Mouse (Mus musculus): ENCODE measurements around the gene Dnaaf2. TPM values are rescaled to one million over a fixed set of nuclear protein-coding genes. Genes with fewer than 3 reads are reported as not detected.
A peak's percentile ranks its signal among the peaks of the same experiment; 100 is the strongest.

Dnaaf2 gene
- total RNA-seq (2021), result 1 to 10 TPM; 1.5 to 1.8 TPM
- long read RNA-seq, transcript Dnaaf2-201 (3 exons, 3,390 nt), result major isoform, 8 of 8 reads
- long read RNA-seq, partial matches to known transcripts, result 0 of 8 reads
- long read RNA-seq, other reads (novel, unspliced or antisense), result 0 of 8 reads

DNA sequence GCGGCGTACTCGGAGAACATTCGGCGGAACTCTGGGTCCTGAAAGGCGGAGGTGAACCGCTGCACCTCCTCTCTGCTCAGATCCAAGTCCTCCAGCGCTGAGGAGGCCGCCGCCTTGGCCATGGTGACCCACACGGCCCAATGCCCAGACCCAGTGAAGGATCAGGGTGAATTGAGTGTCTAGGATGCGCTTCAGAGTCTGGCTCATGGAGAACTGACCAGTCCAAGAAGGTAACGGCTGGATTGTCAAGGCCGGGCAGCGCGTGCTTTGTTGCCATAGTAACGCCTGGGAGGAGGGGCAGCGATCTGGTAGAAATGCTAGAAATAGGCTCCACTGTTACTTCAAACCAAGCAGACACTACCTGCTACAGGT is at the start of gene Dnaaf2:
TSS of gene Dnaaf2 (minus strand) at position 266 of the 372 bp plus-strand sequence.
- peak; percentile 27 to 64 for DNase-seq (ENCODE audit: low spot score in 2 of 2)

- DNase-seq (ENCODE audit: low spot score in 2 of 2), result peak; percentile 56 to 70
Measured at GRCm38 (mm10) chr12:69241771-69242431, 43.7 kb upstream of the Dnaaf2 start.

DNA sequence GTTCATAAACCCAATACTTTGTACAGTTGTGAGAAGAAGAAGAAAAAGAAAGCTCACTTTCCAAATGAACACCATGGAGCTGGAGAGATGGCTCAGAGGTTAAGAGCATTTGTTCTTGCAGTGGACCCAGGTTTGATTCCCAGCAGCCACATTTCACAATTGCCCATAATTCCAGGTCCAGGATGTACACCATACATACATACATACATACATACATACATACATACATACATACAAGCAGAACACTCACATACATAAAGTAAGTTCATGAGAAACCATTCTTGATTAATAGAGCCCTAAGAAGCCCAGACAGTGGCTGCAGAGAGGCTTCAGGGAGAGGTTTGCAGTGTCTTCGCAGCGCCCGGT is 43.2 kb upstream of the Dnaaf2 start:
- no peak for DNase-seq (ENCODE audit: low spot score in 2 of 2)

GRCm38 (mm10) chr12:69240876-69241275 is 42.6 kb upstream of the Dnaaf2 start, which contains the start of gene Klhdc1:
Gene Klhdc1 (plus strand): TSS chr12:69241176.
- no peak for DNase-seq (ENCODE audit: low spot score in 2 of 2)

- no peak for DNase-seq (ENCODE audit: low spot score in 2 of 2)
Measured at GRCm38 (mm10) chr12:69238284-69238683, 40.1 kb upstream of the Dnaaf2 start.

DNA sequence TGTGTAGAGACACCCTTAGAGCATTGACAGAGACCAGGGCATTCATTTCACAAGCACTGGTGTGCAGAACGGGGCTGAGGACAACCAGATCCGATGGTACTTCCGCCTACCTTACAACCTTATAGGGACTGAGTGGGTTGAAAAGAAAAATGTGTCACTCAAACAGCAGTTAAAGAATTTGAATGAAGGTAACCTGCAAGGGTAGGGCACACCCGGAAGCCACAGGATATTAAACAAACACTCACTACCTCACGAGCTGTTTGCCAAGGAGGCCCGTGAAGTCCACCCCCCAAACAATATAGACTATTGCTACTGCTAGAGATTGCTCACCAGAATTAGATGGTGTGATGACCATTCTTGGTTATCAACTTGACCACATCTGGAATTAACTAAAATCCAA is 37.6 kb upstream of the Dnaaf2 start:
- no peak for DNase-seq (ENCODE audit: low spot score in 2 of 2)

DNA sequence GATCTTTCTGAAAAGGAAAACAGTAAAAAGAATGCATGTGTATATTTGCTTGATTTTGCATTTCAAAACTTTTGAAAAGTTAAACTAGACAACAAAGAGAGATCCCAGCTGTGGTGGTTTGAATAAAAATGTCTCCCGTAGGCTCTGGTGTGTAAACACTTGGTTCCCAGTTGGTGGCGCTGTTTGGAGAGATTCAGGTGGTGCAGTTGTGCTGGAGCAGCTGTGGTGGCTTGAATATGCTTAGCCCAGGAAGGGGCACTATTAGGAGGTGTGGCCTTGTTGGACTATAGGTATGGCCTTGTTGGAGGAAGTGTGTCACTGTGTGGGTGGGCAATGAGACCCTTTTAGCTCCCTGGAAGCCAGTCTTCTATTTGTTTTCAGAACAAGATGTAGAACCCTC is 31.0 kb upstream of the Dnaaf2 start:
- no peak for DNase-seq (ENCODE audit: low spot score in 2 of 2)

- peak; percentile 76 to 88 for DNase-seq (ENCODE audit: low spot score in 2 of 2)
Measured at GRCm38 (mm10) chr12:69227776-69228466, 29.7 kb upstream of the Dnaaf2 start, which contains the start of gene Pole2. Gene Pole2 (minus strand): TSS chr12:69228195.

DNA sequence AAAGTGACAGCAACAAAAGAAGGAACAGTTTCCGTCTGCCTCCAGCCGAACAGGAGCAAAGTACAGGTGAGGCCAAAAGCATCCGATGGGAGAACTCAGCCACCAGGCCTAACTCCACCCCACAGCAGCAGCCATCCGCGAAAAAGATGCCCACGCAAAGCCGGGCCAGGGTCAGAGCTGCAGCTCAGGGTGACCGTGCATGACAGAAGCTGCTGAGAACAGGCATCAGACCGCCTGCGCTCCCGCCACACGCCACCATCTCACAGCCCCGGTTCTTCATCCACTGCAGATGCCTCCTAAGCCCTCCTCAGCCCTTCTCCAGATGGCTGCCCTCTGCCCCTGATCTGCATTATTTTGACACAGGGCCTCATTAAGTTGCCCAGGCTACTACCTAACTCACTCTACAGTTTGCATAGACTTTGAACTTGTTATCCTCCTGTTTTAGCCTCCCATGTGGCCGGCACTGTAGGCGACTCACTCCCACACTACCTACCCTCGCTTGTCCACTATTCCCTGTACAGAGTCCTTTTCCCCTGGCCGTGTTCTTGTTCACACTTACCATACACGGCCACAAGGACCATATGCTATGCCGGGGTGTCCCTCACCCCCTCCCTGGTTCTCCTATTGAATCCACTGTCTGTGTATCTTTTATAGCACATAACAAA is 22.5 kb upstream of the Dnaaf2 start:
- no peak for DNase-seq (ENCODE audit: low spot score in 2 of 2)

DNA sequence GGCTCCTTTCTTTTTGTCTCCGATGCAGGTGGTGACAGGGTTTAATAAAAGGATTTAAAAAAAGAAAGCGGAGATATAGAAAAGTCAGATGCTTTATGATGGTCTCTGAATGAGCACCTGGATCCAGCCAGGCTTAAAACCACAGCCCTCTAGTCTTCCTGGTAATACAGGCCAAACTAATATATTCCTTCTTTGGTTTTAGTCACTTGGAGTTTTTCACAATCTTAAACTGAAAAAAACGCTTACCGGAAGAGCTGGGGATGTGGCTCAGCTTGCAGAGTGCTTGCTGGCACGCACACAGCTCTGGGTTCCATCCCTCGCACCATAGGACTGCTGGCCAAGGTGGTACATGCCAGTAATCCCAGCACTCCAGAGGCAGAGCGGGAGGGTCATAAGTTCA is 18.4 kb upstream of the Dnaaf2 start:
- no peak for DNase-seq (ENCODE audit: low spot score in 2 of 2)

- DNase-seq (ENCODE audit: low spot score in 2 of 2), result peak; percentile 46 to 90
Measured at GRCm38 (mm10) chr12:69215000-69215785, 17.0 kb upstream of the Dnaaf2 start.

- no peak for DNase-seq (ENCODE audit: low spot score in 2 of 2)
Measured at GRCm38 (mm10) chr12:69214393-69214792, 16.2 kb upstream of the Dnaaf2 start.

GRCm38 (mm10) chr12:69213186-69213777 is 15.1 kb upstream of the Dnaaf2 start:
- DNase-seq (ENCODE audit: low spot score in 2 of 2), result no peak

GRCm38 (mm10) chr12:69211057-69211456 is 12.8 kb upstream of the Dnaaf2 start:
- peak in 1 of 2 experiments; percentile 25 for DNase-seq (ENCODE audit: low spot score in 2 of 2)

DNA sequence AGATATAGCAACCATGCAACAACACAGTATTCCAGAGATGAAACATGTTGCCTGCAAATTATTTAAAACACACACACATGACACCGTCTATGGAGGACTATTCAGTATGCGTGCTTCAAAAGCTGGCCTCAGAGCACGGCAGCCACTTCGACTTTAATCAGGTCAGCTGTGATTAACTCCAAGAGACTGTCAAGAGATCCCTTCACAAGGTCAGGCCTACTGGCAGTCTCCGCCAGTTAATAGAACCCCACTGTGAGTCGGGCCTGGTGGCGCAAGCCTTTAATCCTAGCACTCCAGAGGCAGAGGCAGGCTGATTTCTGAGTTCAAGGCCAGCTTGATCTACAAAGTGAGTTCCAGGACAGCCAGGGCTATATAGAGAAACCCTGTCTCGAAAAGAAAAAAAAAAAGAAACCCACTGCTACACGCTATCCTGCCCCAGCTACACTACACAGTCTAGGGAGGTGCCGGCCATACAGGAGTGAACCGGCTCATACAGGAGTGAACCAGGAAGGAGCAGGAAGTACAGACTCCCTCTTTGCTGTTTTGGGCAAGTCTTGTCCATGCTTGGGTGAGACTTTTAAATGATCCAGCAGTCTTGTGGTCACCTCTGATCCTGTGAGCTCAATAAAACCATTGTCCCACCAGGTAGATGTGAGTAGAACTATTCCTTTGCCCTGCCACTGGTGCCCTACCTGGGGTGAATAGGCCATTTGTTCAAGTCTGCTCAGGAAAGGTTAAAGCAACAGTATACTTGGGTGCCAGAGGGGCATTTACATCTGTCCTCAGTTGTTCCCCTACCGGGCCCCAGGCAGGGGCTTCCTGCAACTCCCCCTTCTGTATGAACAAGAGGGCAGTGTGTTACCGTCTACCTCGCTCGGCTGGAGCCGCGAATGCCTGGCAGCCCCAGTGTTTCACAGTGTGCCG is 12.1 kb upstream of the Dnaaf2 start:
- DNase-seq (ENCODE audit: low spot score in 2 of 2), result no peak

DNA sequence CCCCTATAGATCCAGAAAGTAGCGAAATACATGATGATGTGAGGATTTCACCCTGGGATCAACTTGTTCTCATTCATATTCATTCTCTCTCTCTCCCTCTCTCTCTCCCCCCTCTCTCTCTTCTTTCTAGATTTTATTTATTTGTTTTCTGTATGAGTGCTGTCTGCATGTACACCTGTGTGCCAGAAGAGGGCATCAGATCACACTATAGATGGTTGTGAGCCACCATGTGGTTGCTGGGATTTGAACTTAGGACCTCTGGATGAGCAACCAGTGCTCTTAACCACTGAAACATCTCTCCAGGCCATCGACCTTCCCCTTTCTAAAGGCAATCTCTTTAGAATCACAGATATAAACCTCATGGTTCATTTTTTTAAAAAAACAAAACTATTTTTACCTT is 10.3 kb upstream of the Dnaaf2 start:
- DNase-seq (ENCODE audit: low spot score in 2 of 2), result no peak

DNA sequence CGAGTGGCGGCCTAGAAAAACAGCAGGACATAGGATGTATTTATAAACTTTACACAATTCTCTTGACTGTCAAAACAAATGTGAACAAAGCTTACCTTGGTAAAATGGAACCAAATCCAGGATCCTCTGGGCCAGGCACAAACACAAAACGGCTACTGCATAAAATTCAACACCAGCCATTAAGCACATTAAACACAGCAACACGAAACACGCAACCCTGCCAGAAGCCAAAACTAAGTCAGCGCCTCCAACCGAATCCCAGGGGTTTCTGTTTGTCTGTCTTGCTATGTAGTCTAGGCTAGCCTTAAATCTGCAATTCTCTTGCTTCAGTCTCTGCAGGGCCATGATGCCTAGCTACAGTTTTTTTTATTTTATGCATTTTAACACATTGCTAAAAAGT is 9.7 kb upstream of the Dnaaf2 start:
- DNase-seq (ENCODE audit: low spot score in 2 of 2), result no peak

DNA sequence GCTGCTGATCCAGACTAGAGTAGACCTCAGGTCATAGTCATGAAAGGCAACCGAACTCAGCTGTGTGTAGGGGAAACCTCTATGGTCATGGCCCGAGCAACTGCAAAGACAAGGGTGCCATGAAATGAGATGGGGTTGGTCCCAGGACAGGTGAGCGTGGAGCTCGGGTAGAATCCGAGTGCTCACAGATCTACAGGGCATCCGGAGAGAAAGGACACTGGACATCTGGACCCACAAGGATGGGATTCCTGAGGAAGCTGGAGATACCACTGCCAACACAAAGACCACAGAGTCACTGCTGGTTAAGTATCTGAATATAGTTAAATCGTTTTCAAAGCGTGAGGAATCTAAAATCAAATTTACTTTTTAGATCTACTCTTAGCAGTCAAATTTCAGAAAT is 9.2 kb upstream of the Dnaaf2 start:
- no peak for DNase-seq (ENCODE audit: low spot score in 2 of 2)

GRCm38 (mm10) chr12:69204052-69204833 is 6.0 kb upstream of the Dnaaf2 start, which contains the start of gene Gm49384:
Gene Gm49384 (minus strand): TSS chr12:69204267.
- DNase-seq (ENCODE audit: low spot score in 2 of 2), result peak in 1 of 2 experiments; percentile 33
